Mouse (Mus musculus) myocyte (in vitro differentiated cells): ENCODE measurements around the gene Flt3. TPM values are rescaled to one million over a fixed set of nuclear protein-coding genes. Genes with fewer than 3 reads are reported as not detected.
A peak's percentile ranks its signal among the peaks of the same experiment; 100 is the strongest.

ENCODE experiments used
- H3K27me3 ChIP-seq: one replicate; pipeline ENCODE4 v1.6.1; 2011; ENCODE audit not compliant: control insufficient read depth, insufficient read depth, insufficient read length
- H3K36me3 ChIP-seq: one replicate; pipeline ENCODE4 v1.6.1; 2011; ENCODE audit not compliant: control insufficient read depth, insufficient read depth
- H3K4me2 ChIP-seq: one replicate; pipeline ENCODE4 v1.6.1; 2011; ENCODE audit warnings: low read depth, control low read depth
- H3K4me3 ChIP-seq: one replicate; pipeline ENCODE4 v1.5.1; 2011; ENCODE audit warnings: mild to moderate bottlenecking, control low read depth, moderate library complexity
- H3K79me2 ChIP-seq: one replicate; pipeline ENCODE4 v1.6.1; 2011; ENCODE audit not compliant: control insufficient read depth, insufficient read depth
- H3ac ChIP-seq: one replicate; pipeline ENCODE4 v1.6.1; 2011; ENCODE audit not compliant: control insufficient read depth, insufficient read length
- CEBPB ChIP-seq: IDR thresholded peaks from 2 replicates; pipeline ENCODE4 v1.6.1; 2011; ENCODE audit warnings: mild to moderate bottlenecking, moderate library complexity; ENCODE audit not compliant: poor library complexity, insufficient read depth, severe bottlenecking
- E2F4 ChIP-seq: IDR thresholded peaks from one replicate; pipeline ENCODE4 v1.6.1; 2011; ENCODE audit warnings: mild to moderate bottlenecking, control low read depth, moderate library complexity; ENCODE audit not compliant: insufficient read depth
- MAX ChIP-seq: IDR thresholded peaks from one replicate; pipeline ENCODE4 v1.6.1; 2011; ENCODE audit warnings: low read depth, mild to moderate bottlenecking, control low read depth
- MYOD1 ChIP-seq, 3 experiments: IDR thresholded peaks; one replicate each; pipeline ENCODE4 v1.6.1; 2011; ENCODE audit warnings: control low read depth in 2 of 3, low read depth in 2 of 3, mild to moderate bottlenecking in 2 of 3, moderate library complexity in 1 of 3; ENCODE audit not compliant: insufficient read length in 2 of 3, control insufficient read depth in 1 of 3
- MYOG ChIP-seq, 3 experiments: IDR thresholded peaks; one replicate each; pipeline ENCODE4 v1.6.1; 2011; ENCODE audit warnings: control low read depth in 2 of 3, low read depth in 2 of 3, mild to moderate bottlenecking in 2 of 3; ENCODE audit not compliant: insufficient read length in 2 of 3, control insufficient read depth in 1 of 3, insufficient read depth in 1 of 3
- POLR2A ChIP-seq: IDR thresholded peaks from one replicate; pipeline ENCODE4 v1.6.1; 2011; ENCODE audit warnings: low read depth, mild to moderate bottlenecking, control low read depth, moderate library complexity; ENCODE audit not compliant: insufficient read length
- POLR2AphosphoS2 ChIP-seq: IDR thresholded peaks from one replicate; pipeline ENCODE4 v1.6.1; 2011; ENCODE audit warnings: low read depth, control low read depth; ENCODE audit not compliant: insufficient read length
- REST ChIP-seq: IDR thresholded peaks from one replicate; pipeline ENCODE4 v1.6.1; 2011; ENCODE audit warnings: mild to moderate bottlenecking, control low read depth, moderate library complexity; ENCODE audit not compliant: insufficient read depth, insufficient read length
- SRF ChIP-seq: IDR thresholded peaks from one replicate; pipeline ENCODE4 v1.6.1; 2011; ENCODE audit warnings: low read depth; ENCODE audit not compliant: control insufficient read depth, insufficient read length
- TCF12 ChIP-seq: IDR thresholded peaks from one replicate; pipeline ENCODE4 v1.6.1; 2011; ENCODE audit warnings: mild to moderate bottlenecking, control low read depth; ENCODE audit not compliant: poor library complexity, insufficient read depth, severe bottlenecking
- TCF3 ChIP-seq: IDR thresholded peaks from one replicate; pipeline ENCODE4 v1.6.1; 2011; ENCODE audit warnings: low read depth, control low read depth; ENCODE audit not compliant: insufficient read length
- USF1 ChIP-seq: IDR thresholded peaks from one replicate; pipeline ENCODE4 v1.6.1; 2011; ENCODE audit warnings: low read depth, mild to moderate bottlenecking, control low read depth, moderate library complexity
- polyA plus RNA-seq: library from polyadenylated mRNA; unstranded; fragments of >200 nt; fragmentation: generic; extraction: Trizol; gene quantifications from one replicate; pipeline ENCODE4 v1.2.1, GENCODE M21; 2012; ENCODE audit warnings: missing spikeins

The Flt3 gene
- polyA plus RNA-seq, 1 experiment: 0.01 TPM

DNA sequence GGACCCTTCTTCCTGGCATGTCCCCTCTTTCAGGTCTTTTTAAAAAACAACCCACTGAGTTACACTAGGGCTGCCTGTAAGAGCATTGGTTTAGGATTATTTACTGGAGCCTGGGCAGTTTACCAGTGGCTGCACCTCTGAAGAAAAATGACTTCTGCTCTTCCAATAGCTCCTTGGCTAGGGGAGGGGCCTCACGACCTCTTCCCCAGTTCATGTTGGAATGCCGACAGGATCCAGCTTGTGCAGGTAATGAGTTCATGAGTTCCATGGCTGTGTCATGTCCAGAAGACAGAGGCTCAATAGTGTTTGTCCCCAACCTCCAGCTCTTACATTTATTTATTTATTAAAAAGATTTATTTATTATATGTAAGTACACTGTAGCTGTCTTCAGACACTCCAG is 35.5 kb upstream of the Flt3 start:
- no peak for TF ChIP-seq CEBPB
- TF ChIP-seq TCF3: no peak
- no peak for TF ChIP-seq USF1
- no peak for TF ChIP-seq E2F4
- TF ChIP-seq SRF: no peak
- no peak for TF ChIP-seq TCF12
- TF ChIP-seq POLR2AphosphoS2: no peak
- TF ChIP-seq REST: no peak
- TF ChIP-seq MYOG (IDR thresholded peaks at IDR 0.05; ENCODE audit: control insufficient read depth in 1 of 3, insufficient read depth in 1 of 3, insufficient read length in 2 of 3, low read depth in 2 of 3): no peak
- TF ChIP-seq POLR2A: no peak
- H3K36me3 ChIP-seq: no peaks in the 10 kb centered on the region
- no peak overlapping the region for H3K4me3 ChIP-seq
- H3K27me3 ChIP-seq: no peaks in the 10 kb centered on the region
- peaks cover 97% of the 10 kb centered on the region for H3K79me2 ChIP-seq
- no peak overlapping the region for H3K4me2 ChIP-seq
- no peak overlapping the region for H3ac ChIP-seq

DNA sequence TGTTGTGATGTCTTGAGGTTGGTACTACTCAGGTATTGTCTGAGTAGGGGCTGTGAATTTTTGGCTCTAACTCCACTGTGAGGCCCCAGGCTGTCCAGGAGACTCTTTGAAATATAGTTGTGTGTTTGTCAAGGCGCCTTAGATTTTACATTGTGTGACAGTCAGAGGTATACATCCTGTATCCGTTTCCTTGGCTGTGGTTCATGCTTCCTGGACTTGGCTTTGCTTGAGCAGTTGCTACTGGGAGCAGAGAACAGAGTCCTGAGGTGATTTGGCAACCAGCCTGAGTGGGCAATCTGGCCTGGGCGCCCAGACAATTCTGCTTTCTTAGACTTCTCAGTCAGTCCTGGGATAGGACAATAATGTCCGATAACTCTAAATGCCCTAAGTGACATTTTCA is 34.9 kb upstream of the Flt3 start:
- no peak overlapping the region for H3K4me2 ChIP-seq

GRCm38 (mm10) chr5:147432927-147433326 is 32.6 kb upstream of the Flt3 start:
- TF ChIP-seq CEBPB: no peak
- TF ChIP-seq USF1: no peak
- peak; percentile 28 for TF ChIP-seq POLR2AphosphoS2
- Histone ChIP-seq H3K4me3 (no peak overlapping the region), H3K36me3 (no peaks in the 10 kb centered on the region), H3K27me3 (no peaks in the 10 kb centered on the region), H3K79me2 (peaks cover 69% of the 10 kb centered on the region), H3K4me2 (no peak overlapping the region), H3ac (no peak overlapping the region)

More for the DNA sequence above, 34.9 kb upstream of the Flt3 start:
- H3K27me3 ChIP-seq: no peaks in the 10 kb centered on the region
- TF ChIP-seq SRF: no peak
- no peak for TF ChIP-seq REST
- no peak for TF ChIP-seq MYOD1 (IDR thresholded peaks at IDR 0.05; ENCODE audit: control insufficient read depth in 1 of 3, insufficient read length in 2 of 3, low read depth in 2 of 3)
- no peak for TF ChIP-seq MYOG (IDR thresholded peaks at IDR 0.05; ENCODE audit: control insufficient read depth in 1 of 3, insufficient read depth in 1 of 3, insufficient read length in 2 of 3, low read depth in 2 of 3)
- TF ChIP-seq TCF12: no peak
- TF ChIP-seq MAX: no peak
- no peak for TF ChIP-seq E2F4
- TF ChIP-seq USF1: no peak
- no peak for TF ChIP-seq POLR2A
- TF ChIP-seq POLR2AphosphoS2: no peak
- TF ChIP-seq TCF3: no peak
- no peak for TF ChIP-seq CEBPB
- no peak overlapping the region for H3ac ChIP-seq
- H3K79me2 ChIP-seq: peaks cover 92% of the 10 kb centered on the region
- H3K4me3 ChIP-seq: no peak overlapping the region
- H3K36me3 ChIP-seq: no peaks in the 10 kb centered on the region

GRCm38 (mm10) chr5:147430936-147431839 is 30.9 kb upstream of the Flt3 start:
- Histone ChIP-seq H3K4me2 (peak overlapping the region; percentile 88), H3K27me3 (no peaks in the 10 kb centered on the region), H3ac (peak overlapping the region; percentile 98), H3K79me2 (peaks cover 51% of the 10 kb centered on the region), H3K4me3 (peak overlapping the region; percentile 51), H3K36me3 (no peaks in the 10 kb centered on the region)
- peak; percentile 17 for TF ChIP-seq POLR2AphosphoS2
- TF ChIP-seq POLR2A: no peak

GRCm38 (mm10) chr5:147430361-147430935 is 30.2 kb upstream of the Flt3 start:
- Histone ChIP-seq H3K79me2 (peaks cover 44% of the 10 kb centered on the region), H3K36me3 (no peaks in the 10 kb centered on the region), H3K4me2 (no peak overlapping the region), H3K4me3 (peak overlapping the region; percentile 51), H3ac (peak overlapping the region; percentile 98), H3K27me3 (no peaks in the 10 kb centered on the region)
- TF ChIP-seq MYOD1 (IDR thresholded peaks at IDR 0.05; ENCODE audit: control insufficient read depth in 1 of 3, insufficient read length in 2 of 3, low read depth in 2 of 3) (no peak), E2F4 (no peak), MYOG (IDR thresholded peaks at IDR 0.05; ENCODE audit: control insufficient read depth in 1 of 3, insufficient read depth in 1 of 3, insufficient read length in 2 of 3, low read depth in 2 of 3) (no peak), POLR2A (peak; percentile 27), POLR2AphosphoS2 (no peak), SRF (no peak), USF1 (no peak)
